Mouse (Mus musculus) limb, embryonic 10.5 days (tissue): ENCODE results near the gene Hdc. TPM values are rescaled to one million over a fixed set of nuclear protein-coding genes. Genes with fewer than 3 reads are reported as not detected.
A peak's percentile ranks its signal among the peaks of the same experiment; 100 is the strongest.

ENCODE experiments used
- DNase-seq: peaks from one replicate; pipeline ENCODE4 v3.0.0-alpha.2; 2017; ENCODE audit warnings: low spot score
- H3K27ac ChIP-seq: fragments of 300-500 bp; sonication (generic); 2 replicates; pipeline ENCODE4 v1.5.1; 2016; ENCODE audit warnings: mild to moderate bottlenecking
- H3K27me3 ChIP-seq: fragments of 300-500 bp; sonication (generic); 2 replicates; pipeline ENCODE4 v1.6.1; 2016; ENCODE audit warnings: low read depth, mild to moderate bottlenecking; ENCODE audit not compliant: poor library complexity, severe bottlenecking
- H3K36me3 ChIP-seq: fragments of 300-500 bp; sonication (generic); 2 replicates; pipeline ENCODE4 v1.6.1; 2016; ENCODE audit warnings: mild to moderate bottlenecking, moderate library complexity
- H3K4me1 ChIP-seq: fragments of 300-500 bp; sonication (generic); 2 replicates; pipeline ENCODE4 v1.6.1; 2016
- H3K4me3 ChIP-seq: fragments of 300-500 bp; sonication (generic); 2 replicates; pipeline ENCODE4 v1.5.1; 2016; ENCODE audit warnings: mild to moderate bottlenecking, moderate library complexity
- H3K9me3 ChIP-seq: fragments of 300-500 bp; sonication (generic); replicated peaks from 2 replicates; pipeline ENCODE4 v1.6.1; 2016; ENCODE audit warnings: mild to moderate bottlenecking
- WGBS: fragments of 180-500 bp; shearing (Covaris S2); methylation state at CpG from one replicate; pipeline ENCODE4 v1.1.7; 2016; 5-methylcytosine and 5-hydroxymethylcytosine counted together
- polyA plus RNA-seq: library from polyadenylated mRNA; unstranded; fragments of >200 nt; fragmentation: Nextera tagmentation; extraction: Ambion mirVana; gene quantifications from 2 replicates; pipeline ENCODE4 v1.2.1, GENCODE M21; 2016

Hdc gene
- polyA plus RNA-seq, 1 experiment from 2014 or later = 0.31 TPM

GRCm38 (mm10) chr2:126596347-126597072 lies 22.6 kb downstream of the Hdc start:
- H3K27ac ChIP-seq = no peak overlapping the region
- no peak for DNase-seq
- WGBS = 93% methylated on average over 7 of the region's 7 CpGs

GRCm38 (mm10) chr2:126593831-126594610 lies 25.1 kb downstream of the Hdc start:
- H3K4me1 ChIP-seq = 0 out of 2 replicates have a peak, but pooled peaks cover 5% of the 10 kb centered on the region
- DNase-seq = peak; percentile 85
- no peak overlapping the region; the same call in 1 of the 2 replicates for H3K27ac ChIP-seq
- H3K36me3 ChIP-seq = no peaks in the 10 kb centered on the region
- H3K9me3 ChIP-seq = no peaks in the 10 kb centered on the region
- H3K27me3 ChIP-seq = no peaks in the 10 kb centered on the region
- H3K4me3 ChIP-seq = peak overlapping the region; percentile 46
- WGBS = 25% methylated on average over 26 of the region's 26 CpGs

More at GRCm38 (mm10) chr2:126596347-126597072, 22.6 kb downstream of the Hdc start:
- Histone ChIP-seq H3K36me3 (no peaks in the 10 kb centered on the region), H3K4me3 (no peak overlapping the region), H3K27me3 (no peaks in the 10 kb centered on the region), H3K9me3 (no peaks in the 10 kb centered on the region), H3K4me1 (peaks cover 10% of the 10 kb centered on the region)

- Histone ChIP-seq H3K4me1 (0 out of 2 replicates have a peak, but pooled peaks cover 5% of the 10 kb centered on the region), H3K4me3 (no peak overlapping the region), H3K27me3 (no peaks in the 10 kb centered on the region), H3K9me3 (no peaks in the 10 kb centered on the region), H3K36me3 (no peaks in the 10 kb centered on the region), H3K27ac (no peak overlapping the region)
- no peak for DNase-seq
- WGBS = 94% methylated on average over 4 of the region's 4 CpGs
Measured at GRCm38 (mm10) chr2:126591304-126591703, 27.8 kb downstream of the Hdc start.

- Histone ChIP-seq H3K9me3 (no peaks in the 10 kb centered on the region), H3K36me3 (no peaks in the 10 kb centered on the region), H3K4me1 (no peaks in the 10 kb centered on the region), H3K27me3 (no peaks in the 10 kb centered on the region), H3K27ac (no peak overlapping the region), H3K4me3 (no peak overlapping the region)
- DNase-seq = no peak
- 89% methylated on average over 3 of the region's 3 CpGs for WGBS
Measured at GRCm38 (mm10) chr2:126587468-126587867, 31.6 kb downstream of the Hdc start.

- no peaks in the 10 kb centered on the region for H3K36me3 ChIP-seq
- H3K4me1 ChIP-seq = no peaks in the 10 kb centered on the region
- H3K9me3 ChIP-seq = no peaks in the 10 kb centered on the region
- no peak for DNase-seq
- H3K27ac ChIP-seq = no peak overlapping the region
- 84% methylated on average over 8 of the region's 8 CpGs for WGBS
- H3K4me3 ChIP-seq = no peak overlapping the region
- H3K27me3 ChIP-seq = no peaks in the 10 kb centered on the region
Measured at GRCm38 (mm10) chr2:126584621-126585369, 34.3 kb downstream of the Hdc start.

- H3K4me1 ChIP-seq = no peaks in the 10 kb centered on the region
- no peak overlapping the region for H3K27ac ChIP-seq
- 71% methylated on average over 6 of the region's 6 CpGs for WGBS
- no peaks in the 10 kb centered on the region for H3K27me3 ChIP-seq
- no peaks in the 10 kb centered on the region for H3K36me3 ChIP-seq
- H3K9me3 ChIP-seq = no peaks in the 10 kb centered on the region
- H3K4me3 ChIP-seq = no peak overlapping the region
- no peak for DNase-seq
Measured at GRCm38 (mm10) chr2:126583960-126584359, 35.1 kb downstream of the Hdc start.

GRCm38 (mm10) chr2:126579282-126579681 lies 39.8 kb downstream of the Hdc start:
- Histone ChIP-seq H3K27me3 (no peaks in the 10 kb centered on the region), H3K9me3 (no peaks in the 10 kb centered on the region), H3K4me1 (no peaks in the 10 kb centered on the region), H3K36me3 (no peaks in the 10 kb centered on the region), H3K4me3 (no peak overlapping the region), H3K27ac (no peak overlapping the region)
- DNase-seq = no peak
- 95% methylated on average over 1 of the region's 1 CpGs for WGBS

- H3K4me1 ChIP-seq = no peaks in the 10 kb centered on the region
- 80% methylated on average over 5 of the region's 5 CpGs for WGBS
Measured at GRCm38 (mm10) chr2:126577362-126577761, 41.7 kb downstream of the Hdc start.

GRCm38 (mm10) chr2:126575391-126576176 lies 43.5 kb downstream of the Hdc start:
- no peaks in the 10 kb centered on the region for H3K27me3 ChIP-seq
- no peak overlapping the region for H3K4me3 ChIP-seq
- WGBS = 83% methylated on average over 11 of the region's 11 CpGs
- no peaks in the 10 kb centered on the region for H3K36me3 ChIP-seq
- no peaks in the 10 kb centered on the region for H3K4me1 ChIP-seq
- H3K9me3 ChIP-seq = no peaks in the 10 kb centered on the region; the same call in 1 of the 2 replicates
- H3K27ac ChIP-seq = no peak overlapping the region
- no peak for DNase-seq

More at GRCm38 (mm10) chr2:126577362-126577761, 41.7 kb downstream of the Hdc start:
- no peaks in the 10 kb centered on the region for H3K27me3 ChIP-seq
- H3K36me3 ChIP-seq = no peaks in the 10 kb centered on the region
- H3K9me3 ChIP-seq = no peaks in the 10 kb centered on the region
- H3K27ac ChIP-seq = no peak overlapping the region
- H3K4me3 ChIP-seq = no peak overlapping the region
- DNase-seq = no peak

- DNase-seq = no peak
- 90% methylated on average over 4 of the region's 4 CpGs for WGBS
Measured at GRCm38 (mm10) chr2:126572747-126573146, 46.4 kb downstream of the Hdc start.

GRCm38 (mm10) chr2:126572163-126572562 lies 46.9 kb downstream of the Hdc start:
- Histone ChIP-seq H3K27ac (no peak overlapping the region), H3K27me3 (no peaks in the 10 kb centered on the region), H3K36me3 (no peaks in the 10 kb centered on the region), H3K4me1 (no peaks in the 10 kb centered on the region), H3K9me3 (no peaks in the 10 kb centered on the region; the same call in 1 of the 2 replicates), H3K4me3 (no peak overlapping the region)
- 65% methylated on average over 1 of the region's 1 CpGs for WGBS
- no peak for DNase-seq

More at GRCm38 (mm10) chr2:126572747-126573146, 46.4 kb downstream of the Hdc start:
- Histone ChIP-seq H3K4me3 (no peak overlapping the region), H3K36me3 (no peaks in the 10 kb centered on the region), H3K9me3 (no peaks in the 10 kb centered on the region; the same call in 1 of the 2 replicates), H3K27me3 (no peaks in the 10 kb centered on the region), H3K4me1 (no peaks in the 10 kb centered on the region), H3K27ac (no peak overlapping the region)
